Mouse (Mus musculus): ENCODE data around the gene Tgds. TPM values are rescaled to one million over a fixed set of nuclear protein-coding genes. Genes with fewer than 3 reads are reported as not detected.

Tgds gene
- polyA plus RNA-seq, 1 experiment from 2014 or later, result 13.5 TPM

DNA sequence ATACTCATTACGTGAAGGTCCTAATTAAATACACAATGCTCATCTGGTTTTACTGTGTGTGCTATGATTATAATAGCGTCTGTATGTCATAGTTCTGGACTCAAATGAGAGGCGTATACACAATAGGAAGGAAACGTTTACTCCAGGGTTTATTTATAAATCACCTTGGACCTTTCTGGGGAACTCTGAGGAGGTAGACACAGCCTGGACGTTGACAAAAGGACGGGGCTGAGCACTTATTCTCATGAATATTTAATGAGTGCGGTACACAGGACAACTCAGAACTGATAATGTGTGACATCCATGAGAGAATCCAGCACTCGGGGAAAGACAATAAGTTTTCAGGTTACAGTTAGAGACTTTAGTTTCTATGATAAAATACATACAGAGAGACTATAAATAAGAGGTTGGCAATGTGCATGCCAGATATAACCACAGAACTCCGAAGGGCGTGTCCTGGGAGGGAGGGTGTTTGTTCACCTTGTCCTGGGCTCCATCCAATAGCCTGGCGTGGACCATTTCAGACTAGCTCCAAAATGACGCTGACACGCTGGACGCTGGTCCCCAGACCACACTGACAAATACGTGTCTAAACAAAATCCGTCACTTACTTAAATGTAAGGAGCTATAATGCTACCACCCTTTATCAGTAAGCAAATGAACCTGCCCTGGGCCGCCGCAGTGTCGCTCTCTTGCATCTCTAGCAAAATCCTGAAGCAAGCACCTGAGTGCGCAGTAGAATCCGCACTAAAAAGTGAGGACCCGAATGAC is 43.9 kb downstream of the Tgds start:
- WGBS (ENCODE audit: insufficient replicate concordance), result 10% methylated on average over 22 of the region's 22 CpGs
- Histone ChIP-seq H3K4me1 (replicated peaks) (peaks cover 17% of the 10 kb centered on the region), H3K27ac (replicated peaks) (peak overlapping the region; percentile 61; the same call in 1 of the 2 replicates), H3K27me3 (no peaks in the 10 kb centered on the region; the same call in 1 of the 2 replicates), H3K4me3 (replicated peaks) (peak overlapping the region; percentile 70), H3K4me2 (peak overlapping the region; percentile 80), H3K9ac (peak overlapping the region; percentile 52), H3K36me3 (replicated peaks) (no peaks in the 10 kb centered on the region), H3K9me3 (replicated peaks) (no peaks in the 10 kb centered on the region)
- peak; percentile 61 for ATAC-seq (ENCODE audit: insufficient read depth)

DNA sequence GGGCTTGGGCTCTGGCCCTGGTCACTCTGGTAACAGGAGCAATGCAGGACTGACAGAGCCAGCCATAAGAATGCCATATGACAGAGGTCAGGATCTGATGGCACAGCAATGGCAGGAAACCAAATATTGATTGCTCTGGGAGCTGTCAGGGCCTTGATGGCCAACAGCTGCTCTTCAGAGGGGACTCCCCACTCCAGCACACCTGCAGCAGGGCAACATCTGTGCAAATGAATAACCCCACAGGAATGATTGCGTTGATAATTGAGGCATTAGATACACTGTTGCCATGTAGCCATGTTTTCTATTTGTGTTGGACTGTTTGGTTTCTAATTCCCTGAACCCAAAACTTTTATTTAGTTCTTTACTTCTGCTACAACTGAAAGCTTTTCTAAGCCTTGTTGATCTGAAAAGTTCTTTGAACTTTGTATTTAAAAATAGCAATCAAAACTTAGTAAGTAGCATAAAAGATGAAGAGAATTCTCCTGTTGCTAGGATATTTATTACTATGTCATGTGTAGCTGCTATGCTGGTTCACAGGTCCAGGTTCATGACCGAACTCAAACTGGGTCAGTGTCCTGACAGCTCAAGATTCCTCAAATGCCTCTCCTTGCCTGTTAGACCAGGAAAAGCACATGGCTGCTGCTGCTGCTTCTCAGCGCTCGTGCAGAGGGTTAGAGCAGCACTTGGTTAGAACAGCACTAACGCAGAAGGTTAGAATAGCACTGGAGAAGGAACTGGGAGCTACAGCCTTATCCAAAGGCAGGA is 46.1 kb downstream of the Tgds start:
- Histone ChIP-seq H3K36me3 (replicated peaks) (no peaks in the 10 kb centered on the region), H3K4me2 (no peak overlapping the region), H3K27ac (replicated peaks) (no peak overlapping the region), H3K9ac (no peak overlapping the region), H3K27me3 (no peaks in the 10 kb centered on the region; the same call in 1 of the 2 replicates), H3K9me3 (replicated peaks) (no peaks in the 10 kb centered on the region), H3K4me3 (replicated peaks) (no peak overlapping the region), H3K4me1 (replicated peaks) (peaks cover 17% of the 10 kb centered on the region)
- WGBS (ENCODE audit: insufficient replicate concordance), result 54% methylated on average over 5 of the region's 5 CpGs
- no peak for ATAC-seq (ENCODE audit: insufficient read depth)

DNA sequence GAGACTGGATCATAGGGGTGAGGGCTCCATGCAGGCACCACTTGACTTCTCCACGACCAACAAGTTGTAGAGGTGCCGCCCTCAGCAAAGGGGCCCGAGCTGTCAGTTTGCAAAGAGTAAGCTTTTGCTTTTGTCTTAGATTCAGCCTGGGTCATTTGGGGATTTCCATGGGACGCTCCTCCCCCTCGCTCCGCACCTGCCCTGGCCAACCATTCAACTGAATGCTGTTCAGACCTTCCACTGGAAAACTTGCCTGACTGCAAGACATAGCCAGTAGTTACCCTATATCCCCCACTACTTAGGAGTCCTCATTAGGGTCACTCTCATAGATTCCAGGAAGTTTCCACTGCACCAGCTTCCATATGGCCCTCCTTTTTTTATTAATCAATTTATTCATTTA is 48.7 kb downstream of the Tgds start:
- Histone ChIP-seq H3K9ac (no peak overlapping the region), H3K4me2 (no peak overlapping the region), H3K4me1 (replicated peaks) (peaks cover 7% of the 10 kb centered on the region), H3K27ac (replicated peaks) (no peak overlapping the region), H3K9me3 (replicated peaks) (no peaks in the 10 kb centered on the region), H3K27me3 (no peaks in the 10 kb centered on the region), H3K4me3 (replicated peaks) (no peak overlapping the region), H3K36me3 (replicated peaks) (no peaks in the 10 kb centered on the region)
- ATAC-seq (ENCODE audit: insufficient read depth), result no peak
- 70% methylated on average over 6 of the region's 6 CpGs for WGBS (ENCODE audit: insufficient replicate concordance)

DNA sequence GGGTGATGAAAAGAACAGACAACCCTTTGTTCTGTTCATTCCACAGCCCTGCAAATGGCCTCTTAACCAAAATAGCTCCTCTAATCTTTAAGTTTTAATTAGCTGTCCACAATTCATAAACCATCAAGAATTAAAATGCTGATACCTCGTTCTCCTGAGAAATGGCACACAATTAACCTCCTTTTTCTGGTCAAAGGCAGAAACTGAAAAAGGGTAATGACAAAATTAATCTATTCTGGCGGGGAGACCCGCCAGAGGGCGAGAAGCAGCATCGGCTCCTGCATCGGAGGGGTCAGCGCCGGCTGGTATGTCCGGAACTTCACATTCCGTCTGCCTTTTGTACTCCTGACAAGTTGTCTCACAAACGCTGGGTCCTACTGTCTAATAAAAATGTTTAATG is 51.9 kb downstream of the Tgds start:
- WGBS (ENCODE audit: insufficient replicate concordance), result 66% methylated on average over 11 of the region's 11 CpGs
- no peak overlapping the region for H3K4me2 ChIP-seq
- H3K9ac ChIP-seq, result no peak overlapping the region
- H3K27ac ChIP-seq (replicated peaks), result no peak overlapping the region
- H3K36me3 ChIP-seq (replicated peaks), result no peaks in the 10 kb centered on the region
- H3K4me1 ChIP-seq (replicated peaks), result no peaks in the 10 kb centered on the region
- H3K9me3 ChIP-seq (replicated peaks), result no peaks in the 10 kb centered on the region
- H3K4me3 ChIP-seq (replicated peaks), result no peak overlapping the region
- no peak for ATAC-seq (ENCODE audit: insufficient read depth)
- H3K27me3 ChIP-seq, result no peaks in the 10 kb centered on the region

DNA sequence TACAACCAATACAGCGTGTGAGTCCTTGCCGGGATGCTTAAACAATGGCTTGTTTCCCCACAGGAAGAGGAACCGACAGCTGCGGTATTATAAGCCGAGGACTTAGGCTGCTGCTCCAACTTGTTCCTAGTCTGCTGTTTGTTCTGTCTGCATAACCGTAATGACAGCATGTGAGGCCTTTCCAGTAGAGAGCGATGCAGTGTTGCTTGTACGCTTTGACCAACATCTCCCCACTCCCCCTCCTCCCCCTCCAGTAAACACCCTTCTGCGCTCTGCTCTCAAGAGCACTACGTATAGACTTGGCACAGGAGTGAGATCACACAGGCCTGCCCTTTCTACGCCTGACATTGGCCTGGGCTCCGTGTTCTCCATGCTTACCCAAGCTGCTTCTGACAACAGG is 62.5 kb downstream of the Tgds start:
- Histone ChIP-seq H3K9me3 (replicated peaks) (no peaks in the 10 kb centered on the region), H3K27ac (replicated peaks) (no peak overlapping the region), H3K27me3 (no peaks in the 10 kb centered on the region), H3K4me3 (replicated peaks) (no peak overlapping the region), H3K4me2 (no peak overlapping the region), H3K4me1 (replicated peaks) (no peaks in the 10 kb centered on the region), H3K36me3 (replicated peaks) (no peaks in the 10 kb centered on the region), H3K9ac (no peak overlapping the region)
- WGBS (ENCODE audit: insufficient replicate concordance), result 24% methylated on average over 12 of the region's 12 CpGs
- no peak for ATAC-seq (ENCODE audit: insufficient read depth)

DNA sequence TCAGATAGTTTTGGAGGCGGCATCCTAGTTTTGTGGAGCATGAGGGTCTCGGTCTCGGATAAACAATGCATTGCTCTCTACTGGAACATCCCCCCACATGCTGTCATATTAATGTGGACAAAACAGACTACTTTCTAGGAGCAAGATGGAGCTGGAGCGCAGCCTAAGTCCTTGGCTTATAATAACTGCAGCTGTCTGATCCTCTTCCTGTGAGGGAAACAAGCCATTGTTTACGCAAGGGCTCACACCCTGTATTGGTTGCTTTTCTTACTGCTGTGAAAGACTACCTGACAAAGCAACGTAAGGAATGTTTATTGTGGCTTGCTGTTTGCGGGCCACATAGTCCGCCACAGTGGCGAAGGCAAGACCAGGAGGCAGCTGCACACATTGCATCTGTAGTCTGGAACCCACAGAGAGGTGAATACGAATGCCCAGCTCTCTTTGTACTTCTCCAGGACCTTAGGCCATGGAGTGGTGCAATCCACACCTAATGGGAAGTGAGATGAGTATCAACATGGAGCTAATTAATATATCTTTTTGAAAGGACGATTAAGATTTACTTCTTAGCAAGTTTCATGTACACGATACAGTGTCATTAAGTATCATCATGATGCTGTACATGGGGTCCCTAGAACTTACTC is 63.0 kb downstream of the Tgds start:
- WGBS (ENCODE audit: insufficient replicate concordance), result 72% methylated on average over 12 of the region's 12 CpGs
- H3K4me3 ChIP-seq (replicated peaks), result no peak overlapping the region
- no peak overlapping the region for H3K4me2 ChIP-seq
- no peaks in the 10 kb centered on the region for H3K36me3 ChIP-seq (replicated peaks)
- H3K4me1 ChIP-seq (replicated peaks), result no peaks in the 10 kb centered on the region
- H3K9me3 ChIP-seq (replicated peaks), result no peaks in the 10 kb centered on the region
- no peaks in the 10 kb centered on the region for H3K27me3 ChIP-seq
- ATAC-seq (ENCODE audit: insufficient read depth), result no peak
- no peak overlapping the region for H3K9ac ChIP-seq
- no peak overlapping the region for H3K27ac ChIP-seq (replicated peaks)

Other genes starting within 250 kb of the Tgds start
- gene Dct, start 80.5 kb downstream of the Tgds start, polyA plus RNA-seq (2015; fragmentation: Nextera tagmentation; extraction: Ambion mirVana), result 0.26 and 0.32 TPM in 2 replicates
- 12.0 and 13.1 TPM in 2 replicates for gene Gpr180, start 4.4 kb upstream of the Tgds start, polyA plus RNA-seq (2015; fragmentation: Nextera tagmentation; extraction: Ambion mirVana)
- not detected in 2 replicates for gene Sox21, start 104.3 kb upstream of the Tgds start, polyA plus RNA-seq (2015; fragmentation: Nextera tagmentation; extraction: Ambion mirVana)
- gene Gm9376, start 134.2 kb upstream of the Tgds start, polyA plus RNA-seq (2015; fragmentation: Nextera tagmentation; extraction: Ambion mirVana), result not detected in 2 replicates